Mouse (Mus musculus) heart, adult 2 months (tissue): Measurements from ENCODE around the gene Prss2.

Experiments
- EP300 ChIP-seq: fragments of 200-500 bp; IDR thresholded peaks from 2 replicates; pipeline ENCODE4 v1.6.1; 2011; ENCODE audit warnings: low read depth, low read length, control low read depth; ENCODE audit not compliant: insufficient read depth
- POLR2A ChIP-seq: fragments of 200-500 bp; IDR thresholded peaks from 2 replicates; pipeline ENCODE4 v1.6.1; 2011; ENCODE audit warnings: mild to moderate bottlenecking, low read depth, low read length, control low read depth; ENCODE audit not compliant: insufficient read depth

GRCm38 (mm10) chr6:41543411-41544050 lies 21.9 kb downstream of the Prss2 start:
- TF ChIP-seq POLR2A (no peak), EP300 (no peak)
